In genomic region chr12:100398268-100398943, GRCm38 (mm10) we compare ENCODE assay signal across 8 mouse cellular contexts.
DNase-seq lines count a peak whose midpoint lies in the region; ATAC-seq and TF ChIP-seq lines count a peak whose summit lies in the region.
"Had no signal": no experiment of that assay in that cellular context is flagged by ENCODE, and none has a peak within 500 bp of the region (broad histone marks: within the 10 kb centered on the region; RNA-seq: fewer than 3 reads in every experiment).

No protein-coding gene starts in this region.

- H3K4me2 ChIP-seq in embryonic facial prominence, embryonic 14.5 days (ENCODE audit: low read depth, low read length) = no peak overlapping the region
- H3K4me2 ChIP-seq in forebrain, embryonic 16.5 days (ENCODE audit: low read length) = no peak overlapping the region
- H3K4me2 ChIP-seq in neural tube, embryonic 14.5 days (ENCODE audit: low read depth, low read length) = no peak overlapping the region

- no peak for TF ChIP-seq CTCF in cerebellum, adult 2 months (IDR thresholded peaks at IDR 0.05; ENCODE audit: borderline replicate concordance, insufficient read depth, low read depth, low read length)

- H3K36me3 ChIP-seq in embryonic facial prominence, embryonic 14.5 days (ENCODE audit: control insufficient read depth, insufficient read depth, low read length) = peaks cover 34% of the 10 kb centered on the region
- no peaks in the 10 kb centered on the region for H3K36me3 ChIP-seq in forebrain, embryonic 16.5 days (ENCODE audit: control insufficient read depth, insufficient read depth)
- peaks cover 7% of the 10 kb centered on the region; the same call in 1 of the 2 replicates for H3K36me3 ChIP-seq in neural tube, embryonic 14.5 days (ENCODE audit: control insufficient read depth, insufficient read depth, low read length)

- intact Hi-C loops in left cerebral cortex, postnatal 36 days (cut with DNase I) = loop anchor here (5.0 kb wide), 1 partner anchor 36 kb away; no protein-coding TSS in a partner anchor

- no peak overlapping the region for H3K4me3 ChIP-seq in embryonic facial prominence, embryonic 14.5 days (ENCODE audit: low read depth, low read length)
- H3K4me3 ChIP-seq in forebrain, embryonic 16.5 days (replicated peaks; ENCODE audit: low read length) = no peak overlapping the region
- H3K4me3 ChIP-seq in neural tube, embryonic 14.5 days (ENCODE audit: low read depth, low read length) = no peak overlapping the region
- no peak overlapping the region for H3K4me3 ChIP-seq in cerebellum, adult 2 months (replicated peaks; ENCODE audit: insufficient read depth, low read depth, low read length)
- H3K4me3 ChIP-seq: erythroblast, embryonic 14.5 days had no signal

- no peaks in the 10 kb centered on the region for H3K9me3 ChIP-seq in embryonic facial prominence, embryonic 14.5 days (ENCODE audit: control insufficient read depth, low read length)
- H3K9me3 ChIP-seq in forebrain, embryonic 16.5 days (ENCODE audit: control insufficient read depth, low read length) = no peaks in the 10 kb centered on the region
- H3K9me3 ChIP-seq in neural tube, embryonic 14.5 days (ENCODE audit: control insufficient read depth, low read length) = no peaks in the 10 kb centered on the region

- H3K27me3 ChIP-seq in embryonic facial prominence, embryonic 14.5 days (replicated peaks; ENCODE audit: control insufficient read depth, insufficient read depth, low read length) = no peaks in the 10 kb centered on the region
- H3K27me3 ChIP-seq in forebrain, embryonic 16.5 days (replicated peaks; ENCODE audit: control insufficient read depth, insufficient read depth, low read length) = no peaks in the 10 kb centered on the region
- H3K27me3 ChIP-seq in neural tube, embryonic 14.5 days (ENCODE audit: control insufficient read depth, insufficient read depth, low read length) = no peaks in the 10 kb centered on the region
- no peaks in the 10 kb centered on the region for H3K27me3 ChIP-seq in cerebellum, adult 2 months (ENCODE audit: control insufficient read depth, insufficient read depth, low read length)

- WGBS in embryonic facial prominence, embryonic 14.5 days = 54% methylated on average over 8 of the region's 8 CpGs
- 14% methylated on average over 8 of the region's 8 CpGs for WGBS in forebrain, embryonic 16.5 days
- WGBS in neural tube, embryonic 14.5 days = 62% methylated on average over 8 of the region's 8 CpGs
- 56% methylated on average over 8 of the region's 8 CpGs for WGBS in cerebellum, adult 2 months

- no peak overlapping the region for H3K9ac ChIP-seq in embryonic facial prominence, embryonic 14.5 days (ENCODE audit: low read depth, low read length)
- no peak overlapping the region for H3K9ac ChIP-seq in forebrain, embryonic 16.5 days (replicated peaks; ENCODE audit: low read depth, low read length)
- no peak overlapping the region for H3K9ac ChIP-seq in neural tube, embryonic 14.5 days (replicated peaks; ENCODE audit: low read depth, low read length)

- DNase-seq in left cerebral cortex, adult 9 months (ENCODE audit: low spot score in 2 of 2) = peak; percentile 59 to 68
- DNase-seq in left cerebral cortex, postnatal 36 days (ENCODE audit: low spot score in 2 of 2) = no peak
- peak; percentile 46 for DNase-seq in embryonic facial prominence, embryonic 14.5 days (ENCODE audit: low spot score)
- DNase-seq in cerebellum, adult 2 months = no peak

- peak; percentile 13; the same call in 1 of the 2 replicates for ATAC-seq in embryonic facial prominence, embryonic 14.5 days (ENCODE audit: low read depth)
- ATAC-seq in forebrain, embryonic 16.5 days = peak; percentile 43; the same call in 1 of the 2 replicates
- no peak; the same call in 1 of the 2 replicates for ATAC-seq in neural tube, embryonic 14.5 days (ENCODE audit: low read depth)
- ATAC-seq in monocyte, adult 5-6 weeks (replicated peaks; ENCODE audit: insufficient number of reproducible peaks, low FRiP score, low TSS enrichment, poor library complexity, severe bottlenecking) = no peak

- no peak for TF ChIP-seq POLR2A in cerebellum, adult 2 months (IDR thresholded peaks at IDR 0.05; ENCODE audit: borderline replicate concordance, insufficient read depth, low read length)

- peak overlapping the region; percentile 45 for H3K27ac ChIP-seq in embryonic facial prominence, embryonic 14.5 days (replicated peaks; ENCODE audit: low read depth, low read length)
- H3K27ac ChIP-seq in forebrain, embryonic 16.5 days (ENCODE audit: low read length) = peak overlapping the region; percentile 39
- H3K27ac ChIP-seq in neural tube, embryonic 14.5 days (ENCODE audit: low read depth, low read length) = peak overlapping the region; percentile 48
- no peak overlapping the region for H3K27ac ChIP-seq in cerebellum, adult 2 months (ENCODE audit: insufficient read depth, low read length)

- peaks cover 2% of the 10 kb centered on the region; the same call in 1 of the 2 replicates for H3K4me1 ChIP-seq in embryonic facial prominence, embryonic 14.5 days (ENCODE audit: control insufficient read depth, insufficient read depth, low read length)
- peaks cover 16% of the 10 kb centered on the region for H3K4me1 ChIP-seq in forebrain, embryonic 16.5 days (replicated peaks; ENCODE audit: control insufficient read depth, insufficient read depth, low read length)
- peaks cover 4% of the 10 kb centered on the region for H3K4me1 ChIP-seq in neural tube, embryonic 14.5 days (ENCODE audit: control insufficient read depth, insufficient read depth, low read length)
- peaks cover 22% of the 10 kb centered on the region for H3K4me1 ChIP-seq in cerebellum, adult 2 months (ENCODE audit: control insufficient read depth, insufficient read depth, low read length)

Comparison
In these comparisons a context has a peak if more than half of its experiments do, and no peak if none do; other contexts are left out.
1. DNase-seq: peak in left cerebral cortex, adult 9 months (2 of 2) and embryonic facial prominence, embryonic 14.5 days (single experiment); none in left cerebral cortex, postnatal 36 days (0 of 2) and cerebellum, adult 2 months (0 of 2).
2. ATAC-seq: peak in embryonic facial prominence, embryonic 14.5 days (single experiment) and forebrain, embryonic 16.5 days (single experiment); none in neural tube, embryonic 14.5 days (single experiment) and monocyte, adult 5-6 weeks (single experiment).